Mouse (Mus musculus) limb, embryonic 13.5 days (tissue): ENCODE measurements around the gene Pgm2. TPM values are rescaled to one million over a fixed set of nuclear protein-coding genes. Genes with fewer than 3 reads are reported as not detected.

ENCODE experiments used
- ATAC-seq: fragments of 200-750 bp; cut with Nextera tagmentation; 2 replicates; pipeline ENCODE4 v1.8.0; 2017; ENCODE audit warnings: low read depth, moderate number of reproducible peaks, moderate TSS enrichment; ENCODE audit not compliant: low FRiP score
- H3K27ac ChIP-seq: fragments of 300-500 bp; sonication (generic); 2 replicates; pipeline ENCODE4 v1.5.1; 2015; ENCODE audit warnings: inconsistent platforms, mild to moderate bottlenecking, moderate library complexity
- H3K27me3 ChIP-seq: fragments of 300-500 bp; sonication (generic); 2 replicates; pipeline ENCODE4 v1.6.1; 2015; ENCODE audit warnings: mild to moderate bottlenecking, inconsistent platforms
- H3K36me3 ChIP-seq: fragments of 300-500 bp; sonication (generic); 2 replicates; pipeline ENCODE4 v1.6.1; 2015; ENCODE audit warnings: inconsistent platforms, mild to moderate bottlenecking, moderate library complexity
- H3K4me1 ChIP-seq: fragments of 300-500 bp; sonication (generic); 2 replicates; pipeline ENCODE4 v1.6.1; 2015; ENCODE audit warnings: inconsistent platforms
- H3K4me2 ChIP-seq: fragments of 300-500 bp; sonication (generic); replicated peaks from 2 replicates; pipeline ENCODE4 v1.6.1; 2015; ENCODE audit warnings: inconsistent platforms, mild to moderate bottlenecking, moderate library complexity
- H3K4me3 ChIP-seq: fragments of 300-500 bp; sonication (generic); 2 replicates; pipeline ENCODE4 v1.5.1; 2015; ENCODE audit warnings: moderate library complexity, mild to moderate bottlenecking, inconsistent platforms
- H3K9ac ChIP-seq: fragments of 300-500 bp; sonication (generic); 2 replicates; pipeline ENCODE4 v1.6.1; 2015; ENCODE audit warnings: mild to moderate bottlenecking, inconsistent platforms
- H3K9me3 ChIP-seq: fragments of 300-500 bp; sonication (generic); 2 replicates; pipeline ENCODE4 v1.6.1; 2016; ENCODE audit warnings: inconsistent platforms
- WGBS: fragments of 180-500 bp; shearing (Covaris S2); methylation state at CpG from one replicate; pipeline ENCODE4 v1.1.7; 2015; 5-methylcytosine and 5-hydroxymethylcytosine counted together
- polyA plus RNA-seq: library from polyadenylated mRNA; unstranded; fragments of >200 nt; fragmentation: Nextera tagmentation; extraction: Ambion mirVana; gene quantifications from 2 replicates; pipeline ENCODE4 v1.2.1, GENCODE M21; 2015

Gene Pgm2
- polyA plus RNA-seq, 1 experiment from 2014 or later: 32.5 TPM

- no peaks in the 10 kb centered on the region for H3K4me1 ChIP-seq
Observed at GRCm38 (mm10) chr5:64112360-64112759, 19.6 kb downstream of the Pgm2 start.

GRCm38 (mm10) chr5:64114210-64114609, 21.5 kb downstream of the Pgm2 start:
- H3K4me3 ChIP-seq: no peak overlapping the region
- H3K36me3 ChIP-seq: peaks cover 74% of the 10 kb centered on the region
- 94% methylated on average over 6 of the region's 6 CpGs for WGBS
- no peak for ATAC-seq
- no peak overlapping the region for H3K27ac ChIP-seq
- H3K4me2 ChIP-seq: no peak overlapping the region
- peaks cover 11% of the 10 kb centered on the region for H3K9me3 ChIP-seq
- H3K27me3 ChIP-seq: no peaks in the 10 kb centered on the region
- no peak overlapping the region for H3K9ac ChIP-seq
- no peaks in the 10 kb centered on the region for H3K4me1 ChIP-seq

More at GRCm38 (mm10) chr5:64112360-64112759, 19.6 kb downstream of the Pgm2 start:
- no peak overlapping the region for H3K9ac ChIP-seq
- peaks cover 88% of the 10 kb centered on the region for H3K36me3 ChIP-seq
- H3K27me3 ChIP-seq: no peaks in the 10 kb centered on the region
- no peak overlapping the region for H3K4me2 ChIP-seq
- 82% methylated on average over 3 of the region's 3 CpGs for WGBS
- no peak overlapping the region for H3K4me3 ChIP-seq
- H3K9me3 ChIP-seq: peaks cover 11% of the 10 kb centered on the region
- no peak for ATAC-seq
- H3K27ac ChIP-seq: no peak overlapping the region

DNA sequence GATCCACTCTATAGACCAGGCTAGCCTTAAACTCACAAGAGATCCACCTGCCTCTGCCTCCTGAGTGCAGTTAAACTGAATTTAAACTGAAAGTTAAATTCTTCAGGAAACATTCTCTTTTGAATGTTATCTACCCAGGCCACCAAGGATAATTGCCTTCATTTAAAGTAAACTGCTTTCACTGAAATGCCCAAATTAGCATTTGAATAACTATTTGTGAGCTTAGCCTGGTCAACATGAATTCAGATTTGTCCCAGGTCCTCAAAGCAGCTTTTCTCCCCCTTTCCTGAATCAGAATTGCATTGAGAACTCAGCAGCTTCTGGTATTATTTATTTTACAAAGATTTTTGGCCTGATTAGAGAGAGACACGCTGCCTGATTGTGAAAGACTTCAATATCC, 24.4 kb downstream of the Pgm2 start:
- no peaks in the 10 kb centered on the region for H3K27me3 ChIP-seq
- no peak overlapping the region for H3K27ac ChIP-seq
- ATAC-seq: no peak
- no peak overlapping the region for H3K9ac ChIP-seq
- H3K4me1 ChIP-seq: no peaks in the 10 kb centered on the region
- no peak overlapping the region for H3K4me2 ChIP-seq
- 93% methylated on average over 1 of the region's 1 CpGs for WGBS
- H3K9me3 ChIP-seq: peaks cover 11% of the 10 kb centered on the region
- peaks cover 50% of the 10 kb centered on the region for H3K36me3 ChIP-seq
- no peak overlapping the region for H3K4me3 ChIP-seq

DNA sequence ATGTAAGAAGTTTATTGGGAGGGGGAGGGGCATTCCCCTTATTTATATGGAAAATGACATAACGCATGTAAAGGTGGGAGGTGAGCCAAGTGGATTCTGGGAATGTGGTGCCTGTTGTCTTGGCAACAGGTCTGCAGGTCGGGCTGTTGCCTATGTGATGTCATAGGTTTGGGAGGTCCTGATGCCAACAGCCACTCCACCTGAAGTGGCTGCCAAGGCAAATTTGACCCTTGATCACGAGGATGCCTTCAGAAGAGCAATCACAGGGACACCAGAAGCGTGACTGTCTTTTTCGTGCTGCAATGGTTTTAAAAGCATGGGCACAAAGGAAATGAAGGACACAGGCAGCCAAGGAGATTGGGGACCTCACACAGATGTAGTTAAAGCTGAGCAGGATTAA, 33.0 kb downstream of the Pgm2 start:
- ATAC-seq: no peak

GRCm38 (mm10) chr5:64131550-64131949, 38.8 kb downstream of the Pgm2 start:
- no peak overlapping the region for H3K9ac ChIP-seq
- no peak overlapping the region for H3K4me3 ChIP-seq
- H3K9me3 ChIP-seq: no peaks in the 10 kb centered on the region
- ATAC-seq: no peak
- WGBS: 64% methylated on average over 5 of the region's 5 CpGs
- no peak overlapping the region for H3K4me2 ChIP-seq
- peaks cover 19% of the 10 kb centered on the region for H3K36me3 ChIP-seq
- H3K27me3 ChIP-seq: no peaks in the 10 kb centered on the region
- H3K4me1 ChIP-seq: no peaks in the 10 kb centered on the region
- no peak overlapping the region for H3K27ac ChIP-seq

More for the DNA sequence above, 33.0 kb downstream of the Pgm2 start:
- Histone ChIP-seq H3K27ac (no peak overlapping the region), H3K9ac (no peak overlapping the region), H3K27me3 (no peaks in the 10 kb centered on the region), H3K4me2 (no peak overlapping the region), H3K4me1 (peaks cover 6% of the 10 kb centered on the region; the same call in 1 of the 2 replicates), H3K36me3 (peaks cover 20% of the 10 kb centered on the region), H3K9me3 (no peaks in the 10 kb centered on the region), H3K4me3 (no peak overlapping the region)
- WGBS: 69% methylated on average over 5 of the region's 5 CpGs

DNA sequence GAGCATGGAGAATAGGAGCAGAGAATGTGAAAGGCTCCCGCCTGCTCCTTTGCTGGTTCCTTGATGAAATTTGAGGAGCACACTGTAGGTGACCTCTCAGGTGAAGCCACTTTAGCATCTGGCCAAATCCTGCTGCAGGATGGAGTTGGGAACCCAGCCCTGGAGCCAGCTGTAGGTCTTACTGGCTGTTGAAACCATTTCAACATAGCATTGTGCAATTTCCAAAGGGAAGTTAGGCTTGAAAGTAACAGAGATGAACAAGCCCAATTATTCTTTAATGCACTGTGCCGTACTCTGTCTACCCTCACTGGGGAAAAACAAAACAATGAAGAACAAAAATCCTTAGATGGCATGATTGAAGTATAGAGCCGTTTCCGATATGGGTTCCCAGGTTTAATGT, 41.2 kb downstream of the Pgm2 start:
- Histone ChIP-seq H3K4me3 (no peak overlapping the region), H3K9ac (no peak overlapping the region), H3K36me3 (0 out of 2 replicates have a peak, but pooled peaks cover 2% of the 10 kb centered on the region), H3K27me3 (no peaks in the 10 kb centered on the region), H3K4me2 (no peak overlapping the region), H3K9me3 (no peaks in the 10 kb centered on the region), H3K4me1 (no peaks in the 10 kb centered on the region), H3K27ac (no peak overlapping the region)
- no peak for ATAC-seq
- 86% methylated on average over 4 of the region's 4 CpGs for WGBS

- Histone ChIP-seq H3K4me1 (no peaks in the 10 kb centered on the region), H3K4me2 (no peak overlapping the region), H3K36me3 (no peaks in the 10 kb centered on the region), H3K9me3 (no peaks in the 10 kb centered on the region), H3K9ac (no peak overlapping the region), H3K27me3 (no peaks in the 10 kb centered on the region), H3K4me3 (no peak overlapping the region), H3K27ac (no peak overlapping the region)
- no peak for ATAC-seq
- 81% methylated on average over 5 of the region's 5 CpGs for WGBS
Observed at GRCm38 (mm10) chr5:64136325-64136724, 43.6 kb downstream of the Pgm2 start.

- no peaks in the 10 kb centered on the region for H3K27me3 ChIP-seq
- 83% methylated on average over 3 of the region's 3 CpGs for WGBS
- no peak for ATAC-seq
- H3K36me3 ChIP-seq: no peaks in the 10 kb centered on the region
- no peak overlapping the region for H3K27ac ChIP-seq
- H3K4me3 ChIP-seq: no peak overlapping the region
- no peak overlapping the region for H3K4me2 ChIP-seq
- H3K9me3 ChIP-seq: no peaks in the 10 kb centered on the region
- H3K9ac ChIP-seq: no peak overlapping the region
- H3K4me1 ChIP-seq: no peaks in the 10 kb centered on the region
Observed at GRCm38 (mm10) chr5:64140202-64140601, 47.5 kb downstream of the Pgm2 start.

DNA sequence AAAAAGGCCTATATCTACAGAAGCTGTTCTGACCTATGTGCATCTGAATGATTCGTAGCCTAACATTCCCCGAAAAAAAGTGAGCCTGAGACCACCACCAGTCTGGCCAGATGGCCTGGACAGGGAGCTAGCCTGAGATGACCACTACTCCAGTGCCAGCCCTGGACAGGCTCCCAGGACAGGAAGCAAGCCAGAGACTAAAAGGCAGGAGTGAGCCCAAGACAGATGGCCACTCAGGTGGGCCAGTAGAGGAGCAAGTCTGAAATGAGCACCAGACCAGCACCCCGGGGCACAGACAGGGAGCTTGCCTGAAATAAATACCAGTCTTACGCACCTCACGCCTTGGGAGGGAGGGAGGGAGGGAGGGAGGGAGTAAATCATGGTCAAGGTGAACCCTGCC, 51.6 kb downstream of the Pgm2 start:
- no peak overlapping the region for H3K4me2 ChIP-seq
- no peak for ATAC-seq
- H3K9me3 ChIP-seq: no peaks in the 10 kb centered on the region
- H3K27ac ChIP-seq: no peak overlapping the region
- no peak overlapping the region for H3K4me3 ChIP-seq
- 49% methylated on average over 5 of the region's 5 CpGs for WGBS
- H3K4me1 ChIP-seq: no peaks in the 10 kb centered on the region
- H3K27me3 ChIP-seq: no peaks in the 10 kb centered on the region
- H3K36me3 ChIP-seq: no peaks in the 10 kb centered on the region
- no peak overlapping the region for H3K9ac ChIP-seq

DNA sequence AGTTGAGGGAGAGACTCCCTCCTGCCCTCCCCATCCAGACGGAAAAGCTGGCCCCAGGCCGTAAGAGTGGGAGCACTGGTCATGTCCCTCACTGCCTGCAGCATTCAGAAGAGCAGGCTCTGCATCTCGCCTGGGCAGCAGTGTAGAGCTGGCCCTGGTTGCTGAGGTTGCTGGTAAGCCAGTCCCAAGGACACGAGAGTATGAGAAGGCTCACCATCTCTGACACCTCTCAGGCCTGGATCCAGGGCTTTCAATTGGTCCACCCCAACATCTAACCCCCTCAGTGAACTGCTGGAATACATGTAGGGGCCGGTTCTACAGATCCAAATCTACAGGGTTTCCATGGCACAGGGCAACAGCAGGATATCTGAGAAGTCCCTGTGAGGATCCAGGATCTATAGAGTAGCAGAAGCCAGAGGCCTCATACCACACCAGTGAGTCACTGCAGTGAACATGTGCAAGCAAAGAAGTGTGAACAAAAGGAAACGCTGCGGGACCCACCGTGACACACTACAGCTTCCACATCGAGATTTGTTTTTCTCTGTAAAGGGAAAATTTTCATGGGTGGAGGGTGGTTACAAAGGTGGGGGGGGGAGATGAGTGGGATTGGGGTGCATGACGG, 53.7 kb downstream of the Pgm2 start:
- Histone ChIP-seq H3K36me3 (no peaks in the 10 kb centered on the region), H3K9me3 (no peaks in the 10 kb centered on the region), H3K4me1 (peaks cover 5% of the 10 kb centered on the region; the same call in 1 of the 2 replicates), H3K4me3 (no peak overlapping the region), H3K4me2 (no peak overlapping the region), H3K9ac (no peak overlapping the region), H3K27me3 (peaks cover 6% of the 10 kb centered on the region; the same call in 1 of the 2 replicates), H3K27ac (no peak overlapping the region)
- 76% methylated on average over 10 of the region's 10 CpGs for WGBS
- no peak for ATAC-seq

DNA sequence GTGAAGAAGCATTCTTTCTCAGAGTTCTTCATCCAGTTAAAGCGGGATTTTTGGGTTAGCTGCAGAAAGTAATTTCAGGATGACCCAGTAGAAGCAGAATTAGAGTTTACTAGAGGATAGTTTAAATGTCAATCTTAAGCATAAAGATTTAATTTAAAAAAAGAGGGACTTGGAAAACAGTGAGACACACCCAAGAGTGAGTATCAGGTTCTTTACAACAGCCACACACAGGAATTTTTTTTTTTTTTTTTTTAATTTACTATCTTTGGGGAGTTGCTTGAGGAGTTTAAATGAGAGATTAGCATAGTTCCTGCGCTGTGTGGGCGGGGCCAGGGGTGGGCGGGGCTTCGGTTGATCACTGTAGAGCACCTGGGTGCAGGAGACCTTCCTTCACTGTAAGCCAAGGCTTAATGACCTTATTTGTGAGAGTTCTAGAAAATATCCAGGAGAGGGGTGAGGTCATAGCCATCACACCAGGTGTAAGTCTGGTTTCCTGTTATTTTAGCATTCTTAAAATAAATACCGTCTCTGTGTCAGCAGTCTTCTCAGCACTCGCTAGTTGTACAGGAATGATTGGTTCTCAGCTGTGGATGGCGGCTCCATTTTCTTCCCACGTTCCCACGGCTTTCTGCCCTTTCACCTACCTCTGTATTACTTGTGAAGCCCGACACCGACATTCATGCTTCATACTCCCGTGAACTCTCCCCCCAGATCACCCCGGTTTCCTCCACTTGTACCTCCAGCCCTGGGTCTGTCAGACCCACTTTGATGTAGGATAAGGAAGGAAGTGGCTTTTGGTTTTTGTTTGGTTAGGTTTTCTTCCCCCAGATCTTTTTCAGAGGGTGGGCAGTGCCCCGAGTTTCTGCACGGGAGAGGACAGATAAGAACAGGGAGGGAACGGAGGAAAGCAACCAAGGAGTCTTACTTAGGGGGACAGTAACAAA, 56.7 kb downstream of the Pgm2 start:
- H3K4me2 ChIP-seq: peak overlapping the region; percentile 37
- peak; percentile 68 for ATAC-seq

DNA sequence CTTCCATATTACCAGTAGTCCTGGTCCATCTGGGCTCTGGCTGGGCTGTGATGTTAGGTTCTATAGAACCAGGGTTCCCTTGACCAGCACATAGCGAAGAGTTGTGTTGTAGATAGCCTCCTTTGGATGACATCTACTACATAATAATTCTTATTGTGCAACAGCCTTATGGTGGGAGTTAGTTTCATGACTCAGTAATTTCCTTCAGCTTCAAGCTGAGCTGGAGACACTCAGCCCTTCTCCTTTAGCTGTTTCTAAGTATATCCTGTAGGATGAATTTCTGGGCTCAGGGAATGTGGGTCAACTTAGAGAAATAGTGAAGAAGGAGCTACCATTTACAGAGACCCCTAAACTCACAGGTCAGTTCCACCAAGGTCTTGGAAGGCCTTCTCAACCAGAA, 60.6 kb downstream of the Pgm2 start:
- peaks cover 14% of the 10 kb centered on the region for H3K4me1 ChIP-seq
- H3K4me2 ChIP-seq: no peak overlapping the region
- ATAC-seq: no peak
- H3K4me3 ChIP-seq: no peak overlapping the region
- peaks cover 34% of the 10 kb centered on the region for H3K27me3 ChIP-seq
- H3K27ac ChIP-seq: no peak overlapping the region
- no peaks in the 10 kb centered on the region for H3K36me3 ChIP-seq
- H3K9me3 ChIP-seq: no peaks in the 10 kb centered on the region
- 75% methylated on average over 1 of the region's 1 CpGs for WGBS
- H3K9ac ChIP-seq: no peak overlapping the region

More for the DNA sequence above, 56.7 kb downstream of the Pgm2 start:
- H3K27ac ChIP-seq: no peak overlapping the region
- H3K4me1 ChIP-seq: peaks cover 5% of the 10 kb centered on the region; the same call in 1 of the 2 replicates
- H3K9ac ChIP-seq: no peak overlapping the region
- peaks cover 6% of the 10 kb centered on the region; the same call in 1 of the 2 replicates for H3K27me3 ChIP-seq
- H3K9me3 ChIP-seq: no peaks in the 10 kb centered on the region
- no peaks in the 10 kb centered on the region for H3K36me3 ChIP-seq
- WGBS: 26% methylated on average over 17 of the region's 17 CpGs
- H3K4me3 ChIP-seq: no peak overlapping the region
